Mouse (Mus musculus) stomach, postnatal 0 days (tissue): ENCODE data around the gene Gm49486. TPM values are rescaled to one million over a fixed set of nuclear protein-coding genes. Genes with fewer than 3 reads are reported as not detected.

Source experiments
- ATAC-seq: fragments of 200-750 bp; cut with Nextera tagmentation; 2 replicates; pipeline ENCODE4 v1.8.0; 2017; ENCODE audit not compliant: low FRiP score, low TSS enrichment
- DNase-seq: peaks from one replicate; pipeline ENCODE4 v3.0.0-alpha.2; 2016; ENCODE audit warnings: low spot score
- H3K27ac ChIP-seq: fragments of 300-500 bp; sonication (generic); replicated peaks from 2 replicates; pipeline ENCODE4 v1.5.1; 2014; ENCODE audit warnings: mild to moderate bottlenecking, control low read depth
- H3K27me3 ChIP-seq: fragments of 300-500 bp; sonication (generic); 2 replicates; pipeline ENCODE4 v1.6.1; 2014; ENCODE audit warnings: low read length; ENCODE audit not compliant: control insufficient read depth, insufficient read depth
- H3K36me3 ChIP-seq: fragments of 300-500 bp; sonication (generic); 2 replicates; pipeline ENCODE4 v1.6.1; 2014; ENCODE audit warnings: low read length, mixed read lengths; ENCODE audit not compliant: control insufficient read depth, insufficient read depth
- H3K4me1 ChIP-seq: fragments of 300-500 bp; sonication (generic); replicated peaks from 2 replicates; pipeline ENCODE4 v1.6.1; 2014; ENCODE audit warnings: antibody characterized with exemption; ENCODE audit not compliant: control insufficient read depth, insufficient read depth
- H3K4me2 ChIP-seq: fragments of 300-500 bp; sonication (generic); replicated peaks from 2 replicates; pipeline ENCODE4 v1.6.1; 2014; ENCODE audit warnings: low read depth, mild to moderate bottlenecking, control low read depth, moderate library complexity
- H3K4me3 ChIP-seq: fragments of 300-500 bp; sonication (generic); 2 replicates; pipeline ENCODE4 v1.5.1; 2014; ENCODE audit warnings: low read depth, low read length, control low read depth
- H3K9ac ChIP-seq: fragments of 300-500 bp; sonication (generic); 2 replicates; pipeline ENCODE4 v1.6.1; 2014; ENCODE audit warnings: mild to moderate bottlenecking, low read length, control low read depth, mixed read lengths
- H3K9me3 ChIP-seq: fragments of 300-500 bp; sonication (generic); 2 replicates; pipeline ENCODE4 v1.6.1; 2016; ENCODE audit warnings: low read length; ENCODE audit not compliant: control insufficient read depth
- CTCF ChIP-seq: IDR thresholded peaks from 2 replicates; pipeline ENCODE4 v1.5.1; 2016; ENCODE audit warnings: antibody characterized with exemption, low read depth, mild to moderate bottlenecking, moderate library complexity
- EP300 ChIP-seq: optimal IDR thresholded peaks from 2 replicates; pipeline ENCODE3; 2016; ENCODE audit warnings: antibody characterized with exemption
- WGBS: fragments of 180-500 bp; shearing (Covaris S2); extraction: QIAGEN DNeasy Blood & Tissue Kit; methylation state at CpG from one replicate; pipeline ENCODE4 v1.1.7; 2014; 5-methylcytosine and 5-hydroxymethylcytosine counted together
- polyA plus RNA-seq: library from polyadenylated mRNA; unstranded; fragments of >200 nt; fragmentation: Nextera tagmentation; extraction: Ambion mirVana; gene quantifications from 2 replicates; pipeline ENCODE4 v1.2.1, GENCODE M21; 2015

Gene Gm49486
- polyA plus RNA-seq, 1 experiment from 2014 or later = 0.27 TPM

DNA sequence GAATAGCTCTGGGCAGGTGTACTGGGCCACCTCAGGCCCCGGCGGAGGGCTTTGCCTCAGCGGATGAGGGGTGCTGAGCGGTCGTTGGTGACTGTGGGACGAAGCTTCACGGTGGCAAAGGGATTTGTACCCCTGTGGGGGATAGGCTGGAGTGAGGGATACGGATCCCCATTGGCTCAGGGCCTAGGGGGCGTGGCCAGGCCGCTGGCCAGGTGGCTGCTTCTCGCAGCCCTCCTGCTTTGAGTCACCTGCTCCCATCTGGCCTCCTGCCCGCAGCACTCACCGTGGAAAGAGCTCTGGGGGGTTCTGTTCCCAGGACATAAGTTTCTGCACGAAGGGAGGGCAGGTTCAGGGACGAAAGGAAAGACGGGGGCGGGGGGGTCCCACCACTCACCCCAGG lies 29.3 kb downstream of the Gm49486 start:
- no peaks in the 10 kb centered on the region for H3K27me3 ChIP-seq
- no peak overlapping the region for H3K4me2 ChIP-seq

DNA sequence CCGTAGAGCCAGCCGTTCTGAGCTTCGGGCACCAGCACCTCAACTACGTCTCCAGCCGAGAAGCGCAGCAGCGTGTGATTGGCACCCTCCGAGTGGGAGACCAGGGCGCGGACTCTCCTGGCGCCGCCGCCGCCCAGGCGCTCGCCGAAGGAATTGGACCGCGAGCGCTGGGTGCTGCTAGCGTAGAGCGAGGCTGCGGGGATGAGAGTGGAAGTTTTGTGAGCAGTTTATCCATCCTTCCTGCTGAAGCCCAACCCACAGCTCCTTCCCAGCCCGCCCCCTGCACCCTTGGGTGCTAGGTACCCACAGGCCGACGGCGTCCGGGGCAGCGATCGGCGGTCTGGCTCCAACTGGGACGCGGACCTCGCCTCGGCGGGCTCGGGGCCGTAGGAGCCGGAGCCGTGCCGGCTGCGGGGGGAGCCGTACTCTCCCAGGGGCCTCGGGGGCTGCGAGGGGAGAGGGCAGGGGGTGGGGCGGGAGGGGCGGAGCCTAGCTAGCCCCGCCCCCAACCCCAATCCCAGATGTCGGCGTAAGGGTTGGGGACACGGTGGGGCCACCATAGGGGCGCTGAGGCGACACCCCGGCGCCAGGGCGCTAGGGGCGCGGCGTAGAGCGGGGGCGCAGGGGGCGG lies 32.0 kb downstream of the Gm49486 start:
- Histone ChIP-seq H3K4me2 (peak overlapping the region; percentile 100), H3K4me1 (peaks cover 5% of the 10 kb centered on the region; the same call in 1 of the 2 replicates), H3K4me3 (peak overlapping the region; percentile 56), H3K9me3 (no peaks in the 10 kb centered on the region), H3K36me3 (no peaks in the 10 kb centered on the region), H3K9ac (peak overlapping the region; percentile 63), H3K27ac (peak overlapping the region; percentile 30), H3K27me3 (no peaks in the 10 kb centered on the region)
- TF ChIP-seq CTCF = no peak
- TF ChIP-seq EP300 = no peak
- ATAC-seq (peak; percentile 63), DNase-seq (peak; percentile 63)
- WGBS = 1% methylated on average over 42 of the region's 62 CpGs

More for the DNA sequence above, 29.3 kb downstream of the Gm49486 start:
- Histone ChIP-seq H3K27ac (no peak overlapping the region), H3K9me3 (no peaks in the 10 kb centered on the region), H3K4me1 (peaks cover 5% of the 10 kb centered on the region; the same call in 1 of the 2 replicates), H3K36me3 (no peaks in the 10 kb centered on the region), H3K9ac (no peak overlapping the region), H3K4me3 (no peak overlapping the region)
- TF ChIP-seq CTCF (no peak), EP300 (no peak)
- DNase-seq (peak; percentile 35), ATAC-seq (no peak)
- WGBS = 33% methylated on average over 17 of the region's 17 CpGs

DNA sequence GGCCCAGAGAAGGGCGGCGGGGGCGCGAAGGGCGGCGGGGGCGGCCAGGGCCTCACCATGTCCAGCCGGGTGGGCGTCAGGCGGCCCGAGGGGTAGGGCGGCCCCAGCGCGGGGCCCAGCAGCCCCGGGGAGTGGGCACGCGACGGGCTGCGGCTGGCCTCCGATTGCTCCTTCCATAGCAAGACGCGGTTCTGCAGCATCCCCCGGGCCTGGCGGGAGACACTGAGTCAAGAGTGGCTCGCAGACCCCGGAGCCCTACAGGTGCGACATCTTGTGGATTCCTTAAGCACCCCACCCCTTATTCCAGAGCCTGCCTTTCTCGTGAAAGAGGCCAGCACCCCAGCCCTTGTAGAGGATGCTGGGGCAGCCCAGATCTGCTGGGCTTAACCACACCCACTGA lies 32.6 kb downstream of the Gm49486 start:
- H3K9ac ChIP-seq = peak overlapping the region; percentile 63
- H3K36me3 ChIP-seq = no peaks in the 10 kb centered on the region
- H3K4me2 ChIP-seq = peak overlapping the region; percentile 100
- peak; percentile 25; the same call in 1 of the 2 replicates for TF ChIP-seq CTCF
- no peak for TF ChIP-seq EP300
- no peak for DNase-seq
- WGBS = 1% methylated on average over 15 of the region's 28 CpGs
- ATAC-seq = no peak
- H3K4me3 ChIP-seq = peak overlapping the region; percentile 56
- no peaks in the 10 kb centered on the region for H3K9me3 ChIP-seq
- H3K27me3 ChIP-seq = no peaks in the 10 kb centered on the region
- peaks cover 5% of the 10 kb centered on the region; the same call in 1 of the 2 replicates for H3K4me1 ChIP-seq
- peak overlapping the region; percentile 30 for H3K27ac ChIP-seq

DNA sequence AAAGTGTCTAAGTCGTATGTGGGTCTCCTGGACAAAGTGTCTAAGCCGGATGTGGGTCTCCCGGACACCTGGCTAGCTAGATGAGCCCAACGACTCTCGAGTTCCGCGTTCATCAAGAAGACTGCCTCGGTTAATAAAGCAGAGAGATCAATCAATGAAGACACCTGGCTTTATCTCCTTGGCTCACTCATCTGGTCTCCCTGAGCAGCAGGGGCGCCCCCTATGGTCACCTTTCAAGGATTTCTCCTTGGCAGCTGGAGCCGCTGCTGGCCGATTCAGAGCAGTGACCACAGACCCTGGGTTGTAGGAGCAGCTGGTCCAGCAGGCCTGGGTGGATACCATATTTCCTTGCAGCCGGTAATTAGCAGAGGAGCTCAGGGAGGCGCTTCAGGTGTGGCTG lies 33.2 kb downstream of the Gm49486 start:
- Histone ChIP-seq H3K4me2 (no peak overlapping the region), H3K27me3 (no peaks in the 10 kb centered on the region), H3K36me3 (no peaks in the 10 kb centered on the region), H3K9ac (no peak overlapping the region), H3K9me3 (no peaks in the 10 kb centered on the region), H3K27ac (no peak overlapping the region), H3K4me3 (no peak overlapping the region), H3K4me1 (peaks cover 5% of the 10 kb centered on the region; the same call in 1 of the 2 replicates)
- ATAC-seq = no peak
- peak; percentile 57 for DNase-seq
- 19% methylated on average over 13 of the region's 13 CpGs for WGBS
- TF ChIP-seq CTCF (peak; percentile 61), EP300 (no peak)

DNA sequence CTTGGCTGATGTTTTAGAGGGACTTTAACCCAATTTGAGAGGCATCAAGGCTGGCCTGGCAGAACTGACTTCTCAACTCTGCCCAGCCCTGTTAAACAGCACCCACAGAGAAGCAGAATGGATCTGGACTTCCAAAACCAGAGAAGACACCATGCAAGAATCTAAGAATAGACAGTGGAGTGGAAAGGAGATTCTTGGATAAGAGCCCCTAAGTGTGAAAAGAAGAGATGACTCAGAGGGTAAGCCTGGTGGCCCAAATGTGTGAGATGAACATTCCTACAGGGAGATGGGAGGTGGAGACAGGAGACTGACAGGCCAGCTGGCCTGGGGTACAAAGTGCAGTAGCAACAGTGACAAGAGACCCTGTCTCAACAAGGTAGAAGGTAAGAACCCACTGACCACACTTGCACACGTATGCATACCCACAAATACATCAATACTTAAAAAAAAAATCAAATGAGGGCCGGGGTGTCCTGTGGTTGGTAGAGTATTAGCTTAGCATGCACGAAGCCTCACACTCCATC lies 33.7 kb downstream of the Gm49486 start:
- Histone ChIP-seq H3K27me3 (no peaks in the 10 kb centered on the region), H3K4me3 (no peak overlapping the region), H3K27ac (no peak overlapping the region)

GRCm38 (mm10) chr15:79263726-79264125 lies 34.5 kb downstream of the Gm49486 start:
- no peak overlapping the region for H3K4me2 ChIP-seq
- no peak for TF ChIP-seq EP300
- TF ChIP-seq CTCF = no peak
- H3K4me1 ChIP-seq = peaks cover 5% of the 10 kb centered on the region; the same call in 1 of the 2 replicates
- no peaks in the 10 kb centered on the region for H3K9me3 ChIP-seq
- ATAC-seq (no peak), DNase-seq (no peak)
- WGBS = 93% methylated on average over 6 of the region's 6 CpGs
- H3K27me3 ChIP-seq = no peaks in the 10 kb centered on the region
- no peak overlapping the region for H3K4me3 ChIP-seq
- H3K27ac ChIP-seq = no peak overlapping the region
- no peaks in the 10 kb centered on the region for H3K36me3 ChIP-seq
- H3K9ac ChIP-seq = no peak overlapping the region

More for the DNA sequence above, 33.7 kb downstream of the Gm49486 start:
- H3K9ac ChIP-seq = no peak overlapping the region
- no peak for DNase-seq
- WGBS = 91% methylated on average over 3 of the region's 3 CpGs
- no peaks in the 10 kb centered on the region for H3K36me3 ChIP-seq
- no peak overlapping the region for H3K4me2 ChIP-seq
- peaks cover 5% of the 10 kb centered on the region; the same call in 1 of the 2 replicates for H3K4me1 ChIP-seq
- H3K9me3 ChIP-seq = no peaks in the 10 kb centered on the region
- no peak for ATAC-seq
- TF ChIP-seq CTCF = no peak
- no peak for TF ChIP-seq EP300
